Mouse (Mus musculus) kidney, embryonic 15.5 days (tissue): ENCODE data around the gene Unc13c. TPM values are rescaled to one million over a fixed set of nuclear protein-coding genes. Genes with fewer than 3 reads are reported as not detected.
A peak's percentile ranks its signal among the peaks of the same experiment; 100 is the strongest.

Experiments used
- ATAC-seq: fragments of 200-750 bp; cut with Nextera tagmentation; replicated peaks from 2 replicates; pipeline ENCODE4 v1.8.0; 2017; ENCODE audit warnings: moderate TSS enrichment; ENCODE audit not compliant: low FRiP score
- H3K27ac ChIP-seq: fragments of 300-500 bp; sonication (generic); 2 replicates; pipeline ENCODE4 v1.5.1; 2015; ENCODE audit warnings: mild to moderate bottlenecking, inconsistent platforms
- H3K27me3 ChIP-seq: fragments of 300-500 bp; sonication (generic); 2 replicates; pipeline ENCODE4 v1.6.1; 2015; ENCODE audit warnings: inconsistent platforms
- H3K36me3 ChIP-seq: fragments of 300-500 bp; sonication (generic); 2 replicates; pipeline ENCODE4 v1.6.1; 2015; ENCODE audit warnings: inconsistent platforms
- H3K4me1 ChIP-seq: fragments of 300-500 bp; sonication (generic); 2 replicates; pipeline ENCODE4 v1.6.1; 2015; ENCODE audit warnings: inconsistent platforms
- H3K4me2 ChIP-seq: fragments of 300-500 bp; sonication (generic); 2 replicates; pipeline ENCODE4 v1.6.1; 2015; ENCODE audit warnings: moderate library complexity, mild to moderate bottlenecking, inconsistent platforms
- H3K4me3 ChIP-seq: fragments of 300-500 bp; sonication (generic); replicated peaks from 2 replicates; pipeline ENCODE4 v1.5.1; 2015; ENCODE audit warnings: mild to moderate bottlenecking, inconsistent platforms
- H3K9ac ChIP-seq: fragments of 300-500 bp; sonication (generic); 2 replicates; pipeline ENCODE4 v1.6.1; 2015; ENCODE audit warnings: mild to moderate bottlenecking, inconsistent platforms
- H3K9me3 ChIP-seq: fragments of 300-500 bp; sonication (generic); replicated peaks from 2 replicates; pipeline ENCODE4 v1.6.1; 2016; ENCODE audit warnings: inconsistent platforms
- WGBS: fragments of 180-500 bp; shearing (Covaris S2); methylation state at CpG from one replicate; pipeline ENCODE4 v1.1.7; 2015; ENCODE audit warnings: mixed read lengths; 5-methylcytosine and 5-hydroxymethylcytosine counted together
- polyA plus RNA-seq: library from polyadenylated mRNA; unstranded; fragments of >200 nt; fragmentation: Nextera tagmentation; extraction: Ambion mirVana; gene quantifications from 2 replicates; pipeline ENCODE4 v1.2.1, GENCODE M21; 2015

Unc13c gene
- polyA plus RNA-seq, 1 experiment from 2014 or later: 0.52 TPM

DNA sequence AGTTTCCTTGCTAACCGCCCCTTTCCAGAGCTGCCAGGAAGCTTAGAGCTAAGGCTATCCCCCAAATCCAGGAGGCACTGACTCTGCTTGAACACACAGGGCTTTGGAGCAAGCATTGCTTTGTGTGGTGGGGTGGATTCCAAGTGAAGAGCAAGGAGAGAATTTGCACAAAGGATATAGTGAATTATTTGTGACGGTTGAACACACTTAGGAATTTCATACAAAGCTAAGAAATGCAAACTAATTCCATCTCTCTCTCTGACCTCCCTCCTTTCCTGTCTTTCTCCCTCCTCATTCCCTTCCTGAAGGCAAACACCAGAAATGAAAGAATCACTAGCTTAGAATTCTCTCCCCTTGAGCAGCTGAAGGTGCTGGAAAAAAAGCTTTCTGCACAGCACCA, 271.7 kb downstream of the Unc13c start:
- Histone ChIP-seq H3K4me1 (no peaks in the 10 kb centered on the region), H3K9me3 (no peaks in the 10 kb centered on the region), H3K4me3 (no peak overlapping the region), H3K9ac (no peak overlapping the region), H3K27ac (no peak overlapping the region), H3K27me3 (no peaks in the 10 kb centered on the region), H3K4me2 (no peak overlapping the region), H3K36me3 (no peaks in the 10 kb centered on the region)
- no peak for ATAC-seq
- 69% methylated on average over 2 of the region's 2 CpGs for WGBS

DNA sequence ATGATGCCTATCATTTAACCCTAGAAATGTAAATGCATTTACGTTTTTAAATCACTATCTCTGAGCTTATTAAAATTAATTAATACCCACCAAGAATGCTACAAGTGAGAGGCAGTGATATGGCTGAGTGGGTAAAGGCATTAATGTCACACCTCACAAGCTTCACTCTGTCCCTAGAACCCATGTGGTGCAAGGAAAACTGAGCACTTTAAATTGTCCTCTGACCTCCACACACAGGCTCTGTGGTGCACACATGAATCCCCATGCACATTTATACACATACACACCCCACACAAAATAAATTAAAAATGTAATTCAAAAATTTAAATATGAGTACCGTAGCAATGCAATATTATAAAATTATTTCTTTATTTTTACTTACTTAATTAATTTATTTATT, 287.2 kb downstream of the Unc13c start:
- Histone ChIP-seq H3K36me3 (no peaks in the 10 kb centered on the region), H3K27me3 (peaks cover 17% of the 10 kb centered on the region), H3K4me1 (no peaks in the 10 kb centered on the region), H3K4me2 (no peak overlapping the region), H3K9ac (no peak overlapping the region), H3K27ac (no peak overlapping the region), H3K9me3 (no peaks in the 10 kb centered on the region), H3K4me3 (no peak overlapping the region)
- WGBS: 73% methylated on average over 2 of the region's 2 CpGs
- ATAC-seq: no peak

DNA sequence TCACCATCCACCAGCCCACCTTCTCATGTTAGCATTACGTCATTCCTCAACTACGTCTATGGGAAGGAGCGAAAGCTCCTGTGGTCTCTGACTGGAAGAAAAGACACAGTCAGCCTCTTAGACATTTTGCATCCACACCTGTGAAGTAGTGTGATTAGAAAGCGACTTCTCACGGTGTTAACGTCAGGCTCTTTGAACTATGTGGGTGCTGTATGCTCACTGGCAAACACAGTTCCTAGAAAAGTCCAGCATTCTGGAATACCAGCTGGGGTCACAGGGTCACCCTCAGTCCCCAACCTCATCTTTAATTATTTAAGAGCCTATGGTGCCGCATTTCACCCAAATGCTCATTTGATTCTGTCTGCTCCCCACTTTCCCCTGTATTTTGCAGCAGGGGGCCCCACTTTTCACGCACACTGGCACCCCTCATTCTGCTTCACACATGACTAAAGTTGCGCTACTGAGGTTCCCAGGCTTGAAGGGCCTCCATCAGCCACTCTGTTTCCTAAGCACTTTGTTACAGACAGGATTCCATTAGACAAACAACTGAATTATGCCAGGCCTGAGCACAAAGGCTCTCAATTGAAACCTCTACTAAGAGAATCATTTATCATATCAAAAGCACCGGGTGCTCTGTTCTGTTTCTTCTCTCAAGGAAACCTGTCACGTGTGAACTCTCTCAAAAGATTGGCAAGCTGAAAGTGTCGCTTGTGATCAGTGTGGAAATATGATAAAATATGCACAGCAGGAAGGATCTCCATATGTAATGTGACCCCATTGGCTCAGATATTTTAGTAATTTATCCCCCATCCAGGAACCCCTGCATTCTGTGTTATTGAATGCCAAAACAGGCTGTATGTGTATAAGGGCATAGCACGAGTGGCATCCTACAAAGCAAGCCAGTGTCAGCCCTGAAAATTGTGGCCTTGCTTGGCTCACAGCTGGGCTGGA, 287.9 kb downstream of the Unc13c start:
- Histone ChIP-seq H3K27me3 (peaks cover 24% of the 10 kb centered on the region), H3K4me3 (no peak overlapping the region), H3K4me1 (no peaks in the 10 kb centered on the region), H3K9me3 (no peaks in the 10 kb centered on the region), H3K36me3 (no peaks in the 10 kb centered on the region), H3K9ac (no peak overlapping the region), H3K4me2 (no peak overlapping the region), H3K27ac (no peak overlapping the region)
- no peak for ATAC-seq
- 79% methylated on average over 13 of the region's 13 CpGs for WGBS

DNA sequence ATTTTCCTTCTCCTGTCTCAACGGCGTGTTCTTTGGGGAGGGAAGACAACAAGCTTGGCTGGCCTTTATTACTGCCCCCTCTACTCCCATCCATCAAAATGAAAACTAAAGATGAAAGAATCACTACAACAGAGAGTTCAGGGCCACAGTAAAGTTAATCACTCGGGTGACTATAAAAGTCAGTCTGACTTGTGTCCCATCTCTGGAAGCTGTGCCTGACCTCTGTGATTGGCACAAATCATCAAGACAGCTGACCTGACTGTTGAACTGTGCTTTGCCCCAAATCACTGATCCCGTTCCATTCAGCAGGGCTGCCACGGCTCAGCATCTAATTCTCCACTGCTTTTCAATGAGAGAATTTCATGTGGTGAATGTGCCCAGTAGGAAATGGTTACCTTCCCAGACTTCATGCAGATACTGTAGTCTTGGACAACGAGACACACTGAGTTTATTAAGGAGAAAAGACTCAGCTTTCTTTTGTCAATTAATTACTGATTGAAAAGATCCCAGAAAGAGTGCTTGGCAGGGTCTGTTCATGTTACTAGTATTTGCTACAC, 297.0 kb downstream of the Unc13c start:
- 16% methylated on average over 6 of the region's 6 CpGs for WGBS
- H3K4me3 ChIP-seq: no peak overlapping the region
- no peaks in the 10 kb centered on the region for H3K4me1 ChIP-seq
- peaks cover 40% of the 10 kb centered on the region for H3K27me3 ChIP-seq
- H3K9me3 ChIP-seq: no peaks in the 10 kb centered on the region
- H3K27ac ChIP-seq: no peak overlapping the region
- peak; percentile 86 for ATAC-seq
- no peaks in the 10 kb centered on the region for H3K36me3 ChIP-seq
- H3K4me2 ChIP-seq: no peak overlapping the region
- H3K9ac ChIP-seq: no peak overlapping the region

DNA sequence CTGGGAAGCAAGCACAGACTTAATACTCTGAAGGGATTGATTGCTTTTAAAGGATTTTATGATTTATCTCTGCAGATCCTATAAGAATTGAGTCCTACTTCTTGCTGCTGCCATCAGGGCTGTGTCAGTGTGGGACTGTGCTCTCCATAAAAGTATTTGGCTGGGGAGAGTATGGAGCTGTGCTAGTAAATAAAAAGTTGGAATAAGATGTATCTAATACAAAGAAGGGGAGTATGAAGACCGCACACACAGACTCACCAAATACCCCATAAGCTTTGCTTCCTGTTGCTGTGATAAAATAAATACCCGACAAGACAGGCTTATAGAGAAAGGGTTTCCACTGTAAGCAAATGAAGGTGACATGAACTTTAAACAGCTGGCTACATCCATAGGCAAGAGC, 298.7 kb downstream of the Unc13c start:
- no peak overlapping the region for H3K27ac ChIP-seq
- peaks cover 43% of the 10 kb centered on the region for H3K27me3 ChIP-seq
- ATAC-seq: no peak
- no peaks in the 10 kb centered on the region for H3K4me1 ChIP-seq
- H3K4me3 ChIP-seq: no peak overlapping the region
- 62% methylated on average over 2 of the region's 2 CpGs for WGBS
- no peaks in the 10 kb centered on the region for H3K36me3 ChIP-seq
- no peaks in the 10 kb centered on the region for H3K9me3 ChIP-seq
- H3K9ac ChIP-seq: no peak overlapping the region
- H3K4me2 ChIP-seq: no peak overlapping the region

DNA sequence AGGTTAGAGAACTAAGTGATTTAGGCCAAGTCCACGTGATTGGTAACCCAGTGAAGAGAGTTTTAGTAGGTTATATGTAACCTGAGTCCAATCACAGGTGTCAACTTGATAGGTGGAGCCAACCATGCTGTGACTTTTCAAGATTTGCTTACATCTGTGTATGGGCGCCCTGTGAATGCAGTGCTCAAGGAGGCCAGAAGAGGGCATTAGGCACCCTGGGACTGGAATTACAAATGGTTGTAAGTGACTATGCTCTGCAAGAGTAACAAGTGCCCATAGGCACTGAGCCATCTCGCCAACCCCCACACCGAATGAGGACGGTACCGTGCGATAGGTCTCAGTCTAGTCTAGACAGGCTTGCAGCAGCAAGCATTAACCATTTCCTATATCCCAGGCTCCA, 305.9 kb downstream of the Unc13c start:
- Histone ChIP-seq H3K9me3 (no peaks in the 10 kb centered on the region), H3K27ac (no peak overlapping the region), H3K4me1 (no peaks in the 10 kb centered on the region), H3K4me2 (no peak overlapping the region), H3K36me3 (no peaks in the 10 kb centered on the region), H3K4me3 (no peak overlapping the region), H3K27me3 (peaks cover 50% of the 10 kb centered on the region), H3K9ac (no peak overlapping the region)
- ATAC-seq: no peak
- WGBS: 90% methylated on average over 7 of the region's 7 CpGs

DNA sequence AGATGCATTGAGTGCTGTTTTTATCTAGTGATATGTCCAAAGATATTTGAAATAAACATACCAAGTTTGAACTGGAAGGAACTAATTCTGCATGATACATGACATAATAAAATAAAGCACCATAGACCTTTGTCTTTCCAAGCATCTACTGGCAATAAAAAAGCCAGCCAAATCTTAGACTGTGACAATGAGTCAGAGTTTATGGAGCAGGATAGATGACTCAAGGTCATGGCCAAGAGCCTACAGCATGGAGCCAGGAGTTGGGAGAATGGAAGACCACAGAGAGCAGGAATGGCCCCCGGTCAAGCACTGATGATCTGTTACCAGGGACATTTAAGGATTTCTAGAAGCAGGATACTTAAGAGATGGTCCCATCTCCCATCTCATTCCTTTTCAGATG, 319.7 kb downstream of the Unc13c start:
- H3K4me3 ChIP-seq: no peak overlapping the region
- H3K9me3 ChIP-seq: no peaks in the 10 kb centered on the region
- H3K27ac ChIP-seq: no peak overlapping the region
- 73% methylated on average over 1 of the region's 1 CpGs for WGBS
- H3K27me3 ChIP-seq: 0 out of 2 replicates have a peak, but pooled peaks cover 6% of the 10 kb centered on the region
- H3K9ac ChIP-seq: no peak overlapping the region
- peak; percentile 62; the same call in 1 of the 2 replicates for ATAC-seq
- H3K4me2 ChIP-seq: no peak overlapping the region
- no peaks in the 10 kb centered on the region for H3K36me3 ChIP-seq
- H3K4me1 ChIP-seq: no peaks in the 10 kb centered on the region

DNA sequence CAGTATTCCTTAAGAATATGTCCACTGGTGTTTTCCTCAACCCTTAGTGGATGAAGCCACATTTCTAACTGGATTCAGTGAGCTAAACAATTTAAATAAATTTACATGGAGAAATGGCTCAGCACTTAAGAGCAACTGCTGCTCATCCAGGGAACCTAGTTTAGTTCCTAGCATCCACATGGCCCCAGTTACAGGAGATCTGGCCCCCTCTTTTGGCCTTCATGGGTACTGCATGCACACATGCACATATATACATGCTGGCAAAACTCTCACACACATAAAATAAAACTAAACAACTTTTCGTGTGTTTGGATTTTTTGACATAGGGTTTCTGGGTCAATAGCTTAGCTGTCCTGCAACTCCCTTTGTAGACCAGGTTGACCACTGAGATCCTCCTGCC, 330.6 kb downstream of the Unc13c start:
- H3K9me3 ChIP-seq: no peaks in the 10 kb centered on the region
- WGBS: 93% methylated on average over 1 of the region's 1 CpGs
- no peaks in the 10 kb centered on the region for H3K36me3 ChIP-seq
- H3K4me1 ChIP-seq: no peaks in the 10 kb centered on the region
- H3K27me3 ChIP-seq: no peaks in the 10 kb centered on the region
- H3K4me3 ChIP-seq: no peak overlapping the region
- no peak for ATAC-seq
- no peak overlapping the region for H3K9ac ChIP-seq
- no peak overlapping the region for H3K27ac ChIP-seq
- H3K4me2 ChIP-seq: no peak overlapping the region

DNA sequence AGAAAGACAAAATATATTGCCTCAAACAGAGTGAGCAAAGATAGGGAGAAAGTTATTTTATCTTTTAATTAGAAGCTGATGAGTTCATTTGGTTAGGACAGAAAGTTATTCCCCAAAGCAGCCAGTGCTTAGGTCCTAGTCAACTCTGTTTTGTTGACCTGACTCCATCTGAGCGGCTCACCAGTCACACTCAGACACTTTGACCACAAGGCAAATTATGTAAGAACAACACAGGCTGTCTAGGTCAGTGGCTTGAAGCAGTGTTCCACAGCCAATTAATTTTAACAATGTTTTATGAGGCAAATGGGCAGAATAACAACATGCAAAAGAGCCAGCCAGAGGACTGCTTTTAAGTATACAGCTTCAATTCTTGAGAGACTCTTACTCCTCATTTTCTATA, 343.6 kb downstream of the Unc13c start:
- no peaks in the 10 kb centered on the region for H3K36me3 ChIP-seq
- no peaks in the 10 kb centered on the region for H3K9me3 ChIP-seq
- whole genome bisulfite sequencing: 28% methylated on average over 1 of the region's 1 CpGs
- ATAC-seq: peak; percentile 71; the same call in 1 of the 2 replicates
- no peak overlapping the region for H3K27ac ChIP-seq
- no peak overlapping the region for H3K4me3 ChIP-seq
- peaks cover 19% of the 10 kb centered on the region for H3K27me3 ChIP-seq
- H3K9ac ChIP-seq: no peak overlapping the region
- H3K4me1 ChIP-seq: no peaks in the 10 kb centered on the region
- H3K4me2 ChIP-seq: no peak overlapping the region

DNA sequence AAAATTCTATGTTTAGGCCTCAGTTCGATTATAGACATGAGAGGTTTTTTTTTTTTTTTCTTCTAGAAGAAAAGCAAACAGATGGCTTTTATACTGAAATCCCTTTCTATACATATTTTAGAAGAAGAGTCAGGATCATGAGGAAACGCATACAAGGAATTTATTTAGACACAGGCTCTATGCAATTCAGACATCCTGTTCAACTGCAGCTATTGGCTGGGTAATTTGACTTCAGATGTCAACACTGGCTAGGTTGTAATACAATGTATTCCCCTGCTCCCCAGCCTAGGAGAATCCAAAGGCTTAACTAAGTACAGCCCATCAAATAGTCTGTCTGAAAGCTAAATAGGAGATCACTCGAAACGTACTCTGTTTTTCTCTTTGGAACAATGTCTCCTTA, 355.9 kb downstream of the Unc13c start:
- Histone ChIP-seq H3K27ac (no peak overlapping the region), H3K9ac (no peak overlapping the region), H3K9me3 (no peaks in the 10 kb centered on the region), H3K4me1 (no peaks in the 10 kb centered on the region), H3K27me3 (no peaks in the 10 kb centered on the region), H3K4me2 (no peak overlapping the region), H3K4me3 (no peak overlapping the region), H3K36me3 (no peaks in the 10 kb centered on the region)
- WGBS: 76% methylated on average over 4 of the region's 4 CpGs
- no peak for ATAC-seq

DNA sequence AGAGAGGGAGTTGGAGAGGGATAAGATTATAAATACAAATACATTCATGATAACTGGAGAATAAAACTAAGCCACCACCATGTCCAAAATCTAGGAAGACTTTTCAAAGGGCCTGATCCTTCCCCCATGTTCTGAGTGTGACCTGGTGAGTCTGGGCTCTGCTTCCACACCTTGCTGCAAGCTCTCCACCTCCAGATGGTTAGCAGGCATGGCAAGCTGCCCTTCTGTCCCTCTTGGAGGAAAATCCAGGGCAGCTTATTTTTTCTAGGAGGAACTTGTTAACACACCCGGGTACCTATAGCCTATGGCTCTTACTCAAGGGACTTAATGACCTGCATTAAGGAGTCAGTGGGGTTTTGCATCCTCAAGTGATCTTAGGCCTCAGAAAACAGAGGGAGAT, 364.8 kb downstream of the Unc13c start:
- H3K27me3 ChIP-seq: no peaks in the 10 kb centered on the region
- H3K4me1 ChIP-seq: no peaks in the 10 kb centered on the region
- H3K27ac ChIP-seq: no peak overlapping the region
- ATAC-seq: no peak
- no peak overlapping the region for H3K4me2 ChIP-seq
- 66% methylated on average over 1 of the region's 1 CpGs for WGBS
- no peaks in the 10 kb centered on the region for H3K36me3 ChIP-seq
- no peak overlapping the region for H3K4me3 ChIP-seq
- H3K9ac ChIP-seq: no peak overlapping the region
- no peaks in the 10 kb centered on the region for H3K9me3 ChIP-seq

DNA sequence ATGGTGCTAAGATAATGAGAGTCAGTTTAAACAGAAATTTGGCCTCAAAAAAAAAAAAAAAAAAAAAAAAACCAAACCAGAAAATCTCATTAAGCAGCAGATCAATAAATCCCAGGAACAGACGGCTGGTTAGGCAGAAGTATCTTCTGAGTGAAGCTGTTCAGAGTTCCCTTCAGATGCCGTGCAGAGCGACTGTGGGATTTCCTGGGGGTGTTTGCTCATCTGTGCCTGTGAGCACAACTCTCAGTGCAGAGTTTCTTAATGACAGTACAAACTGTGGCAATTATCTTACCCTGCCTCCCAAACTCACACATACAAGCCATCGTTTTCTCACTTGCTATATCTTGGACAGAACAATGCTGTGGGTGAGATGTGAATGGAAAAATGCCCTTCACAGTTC, 403.2 kb downstream of the Unc13c start:
- no peaks in the 10 kb centered on the region for H3K4me1 ChIP-seq
- ATAC-seq: no peak
- no peak overlapping the region for H3K27ac ChIP-seq
- 0 out of 2 replicates have a peak, but pooled peaks cover 9% of the 10 kb centered on the region for H3K27me3 ChIP-seq
- H3K4me3 ChIP-seq: no peak overlapping the region
- H3K36me3 ChIP-seq: no peaks in the 10 kb centered on the region
- H3K9ac ChIP-seq: no peak overlapping the region
- WGBS: 60% methylated on average over 4 of the region's 4 CpGs
- no peak overlapping the region for H3K4me2 ChIP-seq
- H3K9me3 ChIP-seq: no peaks in the 10 kb centered on the region
